In genomic region chr3:142852911-142853310, GRCm38 (mm10) we compare ENCODE assay signal across 12 mouse cellular contexts.
"Had no signal": no experiment of that assay in that cellular context is flagged by ENCODE, and none has a peak within 500 bp of the region (broad histone marks: within the 10 kb centered on the region; RNA-seq: fewer than 3 reads in every experiment).

No protein-coding gene starts in this region.

- ATAC-seq: midbrain, embryonic 15.5 days had no signal

- DNase-seq: lung, adult 18-20 months; lung, embryonic 14.5 days; lung, postnatal 14 days; lung, postnatal 4 days; right cerebral cortex, postnatal 14 days; thymus, adult 2 months; thymus, postnatal 25 days; thymus, postnatal 4 days had no signal

- H3K27me3 ChIP-seq: midbrain, embryonic 12.5 days; midbrain, embryonic 15.5 days; neural tube, embryonic 12.5 days; stomach, embryonic 15.5 days had no signal
